Mouse (Mus musculus) mature B cell (primary cell): ENCODE data around the gene Tyw3.
"Not testable (repeated sequence)": the region's sequence is repeated elsewhere in the genome, so short reads cannot be mapped to it uniquely, and the experiment has no call there.

Source experiments
- in situ Hi-C: fragments of 300-500 bp; cut with MboI; formaldehyde crosslinking; loops from 2 replicates; pipeline ENCODE4 v1.14.3; 2019

The Tyw3 gene

DNA sequence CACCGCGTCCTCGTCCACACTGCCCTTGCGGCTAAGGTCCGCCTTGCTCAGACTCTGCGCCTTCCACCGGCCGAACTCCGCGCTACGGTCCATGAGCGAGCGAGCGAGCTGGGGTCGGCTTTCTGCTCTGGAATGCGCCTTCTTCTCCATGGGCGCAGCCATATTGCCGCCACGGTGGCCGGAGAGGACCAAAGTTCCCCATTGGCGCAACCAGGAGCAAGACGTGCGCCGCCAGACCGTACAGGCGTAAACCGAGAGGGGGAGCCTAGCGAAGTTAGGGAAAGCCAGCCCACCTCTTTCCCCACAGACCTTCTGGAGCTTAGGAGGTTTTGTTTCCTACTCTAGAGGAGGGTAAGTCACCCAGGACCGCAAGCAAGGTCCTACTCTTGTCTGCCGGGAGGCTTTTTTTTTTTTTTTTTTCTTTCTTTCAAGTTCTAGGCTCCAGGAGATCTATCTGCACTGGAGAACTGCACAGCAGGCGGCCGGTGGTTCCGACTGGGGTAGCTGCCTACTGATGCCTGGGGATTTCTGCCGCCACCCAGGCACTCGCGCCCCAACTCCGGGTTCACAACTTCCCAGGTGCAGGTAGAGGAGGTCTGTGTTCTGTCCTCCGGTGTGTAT, at the start of gene Tyw3:
TSS of gene Tyw3 (minus strand) at position 171 of the 621 bp plus-strand sequence.
- in situ Hi-C loops: loop anchor here (25.0 kb wide), 2 partner anchors 490 to 635 kb away; partner anchors contain the start of genes Fpgt, Lrriq3 and Slc44a5

GRCm38 (mm10) chr3:154633091-154633490, 36.2 kb upstream of the Tyw3 start:
- in situ Hi-C loops: no loop called here

DNA sequence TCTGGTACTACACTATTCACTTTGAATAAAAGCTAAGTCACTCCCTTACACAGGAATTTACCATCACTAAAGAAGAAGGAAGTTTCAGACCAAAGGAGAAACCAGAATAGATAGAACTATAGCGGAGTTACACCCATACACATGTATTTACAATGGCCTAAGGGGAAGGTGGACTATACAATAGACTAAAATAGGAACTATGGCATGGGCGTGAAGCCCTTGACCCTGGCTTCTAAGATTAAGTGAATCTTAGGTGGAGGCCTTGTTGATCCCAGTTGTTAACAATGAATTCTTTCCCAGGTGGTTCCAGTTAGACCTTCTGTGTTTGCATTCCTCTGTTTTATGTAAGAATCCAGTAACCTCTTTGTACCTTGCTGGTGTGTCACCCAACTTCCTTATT, 34.4 kb upstream of the Tyw3 start:
- in situ Hi-C loops: not testable (repeated sequence)

- in situ Hi-C loops: no loop called here
Observed at GRCm38 (mm10) chr3:154628284-154628683, 31.4 kb upstream of the Tyw3 start.

DNA sequence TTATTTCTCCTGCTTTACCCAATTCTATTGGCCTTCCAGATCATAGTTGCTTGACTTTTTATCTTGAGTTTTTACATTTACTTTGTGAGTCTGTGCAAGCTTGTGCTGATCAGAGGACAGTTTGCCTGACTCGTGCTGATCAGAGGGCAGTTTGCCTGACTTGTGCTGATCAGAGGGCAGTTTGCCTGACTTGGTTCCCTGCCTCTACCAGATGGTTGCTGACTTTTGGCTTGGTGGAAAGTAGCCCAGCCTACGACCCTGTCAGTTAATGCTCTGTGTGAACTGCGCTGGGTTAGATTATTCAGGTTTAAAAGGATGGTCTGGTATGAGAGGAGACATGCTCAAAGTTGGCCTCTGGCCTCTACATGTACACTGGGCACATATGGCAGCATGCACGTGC, 19.2 kb upstream of the Tyw3 start:
- in situ Hi-C loops: no loop called here

DNA sequence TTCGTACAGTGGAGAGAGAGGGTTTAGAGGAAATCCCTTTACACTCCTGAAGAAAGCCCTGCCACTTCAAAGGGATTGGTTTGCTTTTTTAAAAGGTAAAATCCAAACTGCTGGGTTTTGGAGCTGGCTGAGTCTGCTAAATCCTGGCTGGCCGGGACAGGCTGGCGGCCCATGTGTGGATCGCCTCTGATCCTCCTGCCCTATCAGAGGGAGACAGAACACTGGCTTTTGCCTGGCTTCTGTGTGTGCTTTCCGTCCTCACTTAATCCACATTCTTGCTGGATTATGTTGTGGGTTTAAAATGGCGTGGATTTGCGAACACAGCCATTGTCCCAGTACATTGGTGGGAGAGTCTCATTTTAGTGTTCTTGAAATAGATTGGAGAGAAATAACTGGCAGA, 18.4 kb upstream of the Tyw3 start:
- in situ Hi-C loops: no loop called here

GRCm38 (mm10) chr3:154614771-154615170, 17.9 kb upstream of the Tyw3 start:
- in situ Hi-C loops: no loop called here

GRCm38 (mm10) chr3:154611888-154612287, 15.0 kb upstream of the Tyw3 start:
- in situ Hi-C loops: no loop called here

GRCm38 (mm10) chr3:154607896-154608295, 11.0 kb upstream of the Tyw3 start:
- in situ Hi-C loops: no loop called here

DNA sequence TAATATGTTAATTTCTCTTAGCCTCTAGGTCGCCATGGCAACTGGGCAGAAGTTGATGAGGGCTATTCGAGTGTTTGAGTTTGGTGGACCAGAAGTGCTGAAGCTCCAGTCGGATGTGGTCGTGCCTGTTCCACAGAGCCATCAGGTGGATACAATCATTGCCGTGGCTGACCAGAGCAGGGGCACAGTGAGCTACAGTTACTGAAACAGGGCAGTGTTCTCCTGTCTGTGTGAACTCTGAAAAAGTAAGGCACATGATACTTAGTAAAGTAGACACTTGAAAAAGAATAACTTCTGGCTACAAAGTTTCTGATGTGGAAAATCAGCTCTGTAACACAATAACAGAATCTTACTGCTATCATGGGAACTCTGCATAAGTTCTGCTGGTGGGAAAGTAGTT, 8.0 kb upstream of the Tyw3 start:
- in situ Hi-C loops: no loop called here

GRCm38 (mm10) chr3:154602141-154602540, 5.2 kb upstream of the Tyw3 start:
- in situ Hi-C loops: no loop called here

- in situ Hi-C loops: loop anchor here (25.0 kb wide), 2 partner anchors 490 to 635 kb away; partner anchors contain the start of genes Fpgt, Lrriq3 and Slc44a5
Observed at GRCm38 (mm10) chr3:154597561-154597960, 657 bp upstream of the Tyw3 start.

DNA sequence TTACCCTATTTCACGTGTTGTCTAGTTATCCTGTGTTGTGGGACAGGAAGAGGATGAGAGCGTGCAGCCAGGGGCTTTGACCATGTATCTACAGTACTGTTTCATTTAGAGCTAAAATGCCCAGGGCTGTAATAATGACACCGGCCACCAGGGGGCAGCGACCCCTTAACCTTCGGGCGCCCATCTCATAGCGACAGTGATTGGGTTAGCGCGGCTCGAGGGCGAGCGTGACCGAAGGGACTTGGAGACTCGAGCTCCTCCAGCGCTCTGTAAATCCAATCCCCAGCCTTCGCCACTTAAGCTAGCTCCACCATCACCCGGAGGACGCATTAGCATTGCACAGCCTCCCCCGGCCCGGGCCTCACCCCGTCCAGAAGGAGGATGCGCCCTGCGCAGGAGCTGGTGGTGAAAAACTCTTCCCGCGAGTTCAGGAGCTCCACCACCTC, 393 bp downstream of the Tyw3 start, which contains the start of gene Cryz:
TSS of gene Cryz (plus strand) at position 224 of the 446 bp plus-strand sequence.
- in situ Hi-C loops: loop anchor here (25.0 kb wide), 2 partner anchors 491 to 634 kb away; partner anchors contain the start of genes Fpgt, Lrriq3 and Slc44a5

DNA sequence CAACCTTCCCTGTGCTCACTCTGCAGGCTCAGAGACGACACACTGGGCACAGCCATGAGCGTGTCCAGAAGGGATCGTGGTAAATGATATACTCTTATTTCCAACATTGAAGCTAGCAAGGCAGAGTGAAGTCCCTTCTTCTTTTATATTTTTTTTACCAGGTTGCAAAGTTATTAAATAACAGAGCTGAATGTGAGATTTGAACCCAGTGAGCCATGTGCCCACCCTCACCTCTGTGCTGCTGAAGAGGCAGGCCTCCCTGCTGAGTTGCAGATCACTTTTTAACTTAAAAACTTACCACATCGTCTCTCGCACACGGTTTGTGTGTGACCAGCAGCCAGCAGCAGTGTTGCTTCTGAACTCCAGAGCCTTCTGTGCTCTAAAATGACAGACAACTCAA, 2.7 kb downstream of the Tyw3 start:
- in situ Hi-C loops: loop anchor here (25.0 kb wide), 2 partner anchors 493 to 632 kb away; partner anchors contain the start of genes Fpgt, Lrriq3 and Slc44a5

GRCm38 (mm10) chr3:154593596-154593995, 3.3 kb downstream of the Tyw3 start:
- in situ Hi-C loops: loop anchor here (25.0 kb wide), 2 partner anchors 494 to 631 kb away; partner anchors contain the start of genes Fpgt, Lrriq3 and Slc44a5

DNA sequence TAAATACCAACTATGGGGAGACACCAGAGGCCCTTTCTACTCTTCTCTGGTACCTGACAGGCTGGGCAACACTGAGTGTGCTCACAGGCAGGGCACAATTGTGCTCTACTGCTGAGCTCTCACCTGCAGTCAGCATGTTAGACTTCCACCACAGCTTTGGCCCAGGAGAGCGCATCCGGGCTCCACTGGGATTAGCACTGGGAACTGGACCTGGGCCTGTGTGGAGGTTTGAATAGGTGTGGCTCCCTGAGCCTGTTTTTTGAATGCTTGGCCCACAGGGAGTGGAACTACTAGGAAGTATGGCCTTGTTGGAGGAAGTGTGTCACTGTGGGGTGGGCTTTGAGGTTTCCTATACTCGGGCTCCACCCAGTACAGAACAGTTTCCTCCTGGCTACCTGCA, 5.3 kb downstream of the Tyw3 start:
- in situ Hi-C loops: loop anchor here (25.0 kb wide), 2 partner anchors 496 to 629 kb away; partner anchors contain the start of genes Fpgt, Lrriq3 and Slc44a5

GRCm38 (mm10) chr3:154590971-154591370, 5.9 kb downstream of the Tyw3 start:
- in situ Hi-C loops: loop anchor here (25.0 kb wide), 2 partner anchors 496 to 629 kb away; partner anchors contain the start of genes Fpgt, Lrriq3 and Slc44a5

DNA sequence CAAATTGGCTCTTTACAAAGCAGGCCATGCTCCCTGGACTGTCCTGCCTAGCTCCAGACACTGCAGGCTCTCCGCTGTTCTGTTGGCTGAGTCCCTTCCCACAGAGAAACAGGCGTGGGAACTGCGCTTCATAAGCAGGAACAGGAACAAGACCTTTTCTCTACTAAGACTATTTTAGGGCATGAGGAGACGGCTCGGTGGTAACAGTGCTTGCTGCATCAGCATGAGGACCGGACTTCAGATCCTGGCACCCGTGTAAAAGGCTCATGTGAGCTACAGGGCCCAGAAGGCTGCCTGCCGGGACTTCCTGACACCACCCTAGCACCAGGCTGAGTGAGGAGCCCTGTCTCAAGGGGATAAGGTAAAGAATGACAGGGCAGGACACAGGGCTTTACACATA, 12.6 kb downstream of the Tyw3 start:
- in situ Hi-C loops: loop anchor here (25.0 kb wide), 2 partner anchors 503 to 622 kb away; partner anchors contain the start of genes Fpgt, Lrriq3 and Slc44a5

DNA sequence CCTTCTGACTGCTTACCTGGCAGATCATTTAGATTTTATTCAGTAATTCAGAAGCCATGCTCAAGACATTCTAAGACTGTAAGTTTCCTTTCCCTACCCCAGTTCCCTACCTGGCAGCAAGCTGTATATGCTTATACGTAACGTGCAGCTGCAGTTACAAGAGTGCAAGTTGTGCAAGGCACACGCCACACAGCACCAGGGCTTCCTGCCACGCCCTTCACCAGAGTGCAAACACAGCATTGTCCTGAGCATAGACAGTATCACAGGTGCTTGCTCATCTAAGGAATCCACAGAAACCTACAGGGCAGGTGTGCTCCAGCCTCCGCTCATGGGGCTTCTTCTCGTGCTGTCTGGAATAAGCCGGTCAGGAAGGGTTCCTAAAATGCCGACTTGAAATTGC, 19.0 kb downstream of the Tyw3 start:
- in situ Hi-C loops: loop anchor here (25.0 kb wide), 2 partner anchors 509 to 616 kb away; partner anchors contain the start of genes Fpgt, Lrriq3 and Slc44a5

GRCm38 (mm10) chr3:154573666-154574065, 23.2 kb downstream of the Tyw3 start:
- in situ Hi-C loops: no loop called here

GRCm38 (mm10) chr3:154572341-154572972, 24.4 kb downstream of the Tyw3 start:
- in situ Hi-C loops: no loop called here

DNA sequence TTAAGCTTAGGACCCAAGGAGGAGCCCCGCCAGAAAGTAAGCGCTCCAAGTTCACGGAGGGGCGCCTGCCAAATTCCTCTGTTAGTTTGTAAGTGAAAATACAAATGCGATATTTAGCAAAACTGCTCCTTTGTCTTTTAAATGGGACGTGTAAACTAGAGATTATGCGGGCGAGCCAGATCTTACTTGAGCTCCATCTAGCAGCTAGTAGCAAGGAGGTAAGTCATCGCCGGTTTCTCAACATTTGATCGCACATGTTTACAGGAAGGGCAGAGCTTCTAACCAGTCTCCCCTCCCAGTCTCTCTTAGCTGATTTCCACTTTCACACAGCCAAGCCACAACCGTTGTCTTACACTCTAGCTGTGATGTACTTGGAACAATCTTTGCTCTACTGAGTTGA, 26.1 kb downstream of the Tyw3 start:
- in situ Hi-C loops: no loop called here
